Mouse (Mus musculus) T-helper 2 cell (primary cell): ENCODE measurements around the gene Surf2.

Experiments used
- in situ Hi-C: fragments of 300-600 bp; cut with MboI, MseI; formaldehyde crosslinking; loops from one replicate; pipeline ENCODE4 v1.15.1; 2025; ENCODE audit warnings: high pct_unique_total_duplicates

Surf2 gene

DNA sequence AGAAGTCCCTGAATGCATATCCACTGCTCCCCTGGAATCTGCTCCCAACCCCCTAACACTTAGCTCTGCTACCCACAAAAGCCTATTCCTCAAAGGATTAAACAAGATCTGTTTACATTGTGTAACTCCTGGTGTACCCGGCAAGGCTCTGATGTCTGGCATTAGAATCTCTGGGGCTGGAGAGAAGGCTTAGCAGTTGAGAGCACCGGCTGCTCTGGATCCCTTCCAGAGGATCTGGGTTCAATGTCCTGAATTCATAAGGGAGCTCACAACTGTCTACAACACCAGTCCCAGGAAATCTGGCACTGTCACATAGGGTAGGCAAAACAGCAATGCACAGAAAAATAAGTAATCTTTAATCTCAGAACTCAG is 41.3 kb downstream of the Surf2 start:
- in situ Hi-C loops = no loop called here

DNA sequence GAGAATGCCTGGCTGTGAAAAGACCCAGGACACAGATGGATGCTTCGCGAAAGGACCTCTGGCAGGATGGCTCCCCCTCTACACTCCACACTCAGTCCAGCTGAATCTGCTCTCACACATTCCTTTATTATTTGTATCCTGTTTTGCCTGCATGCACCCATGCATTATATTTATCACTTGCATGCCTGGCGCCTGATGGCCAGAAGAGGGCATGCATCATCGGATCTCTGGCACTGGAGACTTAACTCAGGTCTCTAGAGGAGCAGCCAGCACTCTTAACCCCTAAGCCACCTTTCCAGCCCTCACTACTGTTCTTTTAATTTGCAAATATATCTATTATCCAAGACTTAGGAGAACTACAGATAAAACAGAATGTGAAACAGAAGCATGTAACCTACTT is 44.6 kb downstream of the Surf2 start:
- in situ Hi-C loops = loop anchor here (5.0 kb wide), 1 partner anchor 47 kb away; the partner anchor contains the start of gene Cacfd1

DNA sequence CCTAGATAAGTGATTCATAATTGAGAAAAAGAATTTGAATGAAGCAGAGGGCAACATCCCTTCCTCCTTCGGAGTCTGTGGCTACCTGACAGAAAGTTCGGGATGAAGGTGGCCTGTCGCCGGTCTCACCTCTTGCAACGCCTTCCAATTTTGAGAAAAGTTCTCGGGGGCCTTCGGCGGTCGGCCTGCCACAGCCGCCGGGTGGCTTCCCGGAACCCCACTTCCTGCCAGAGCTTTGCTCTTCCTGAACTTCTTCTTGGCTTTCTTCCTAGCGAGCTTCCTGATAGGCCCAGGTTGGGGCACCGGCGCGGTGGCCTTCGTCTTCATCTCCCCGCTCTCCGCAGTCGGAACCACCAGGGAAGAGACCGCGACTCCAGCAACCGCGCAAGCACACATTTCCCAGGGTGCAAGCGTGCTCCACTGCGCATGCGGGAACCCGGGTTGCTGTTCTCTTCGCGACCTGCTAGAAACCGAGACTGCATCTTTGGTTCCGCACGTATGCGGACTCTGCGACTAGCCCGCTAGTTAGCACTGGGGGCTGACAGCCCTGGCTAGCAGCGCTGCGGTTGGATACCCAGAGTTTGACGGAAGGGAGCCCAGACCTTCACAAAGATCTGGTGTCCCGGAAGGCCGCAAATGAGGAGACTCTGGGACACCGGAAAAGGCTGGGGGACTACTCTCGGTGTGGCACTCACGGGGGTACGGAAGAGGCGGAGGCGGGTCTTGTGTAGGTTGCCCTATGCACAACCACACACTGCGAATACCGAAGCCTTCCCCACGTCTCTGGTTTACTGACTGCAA is 48.0 kb downstream of the Surf2 start, which contains the start of gene Rexo4:
Gene Rexo4, minus strand, starts transcription at position 464 of the 801 bp plus-strand sequence.
- in situ Hi-C loops = loop anchor here (5.0 kb wide), 1 partner anchor 43 kb away; the partner anchor contains the start of gene Cacfd1

DNA sequence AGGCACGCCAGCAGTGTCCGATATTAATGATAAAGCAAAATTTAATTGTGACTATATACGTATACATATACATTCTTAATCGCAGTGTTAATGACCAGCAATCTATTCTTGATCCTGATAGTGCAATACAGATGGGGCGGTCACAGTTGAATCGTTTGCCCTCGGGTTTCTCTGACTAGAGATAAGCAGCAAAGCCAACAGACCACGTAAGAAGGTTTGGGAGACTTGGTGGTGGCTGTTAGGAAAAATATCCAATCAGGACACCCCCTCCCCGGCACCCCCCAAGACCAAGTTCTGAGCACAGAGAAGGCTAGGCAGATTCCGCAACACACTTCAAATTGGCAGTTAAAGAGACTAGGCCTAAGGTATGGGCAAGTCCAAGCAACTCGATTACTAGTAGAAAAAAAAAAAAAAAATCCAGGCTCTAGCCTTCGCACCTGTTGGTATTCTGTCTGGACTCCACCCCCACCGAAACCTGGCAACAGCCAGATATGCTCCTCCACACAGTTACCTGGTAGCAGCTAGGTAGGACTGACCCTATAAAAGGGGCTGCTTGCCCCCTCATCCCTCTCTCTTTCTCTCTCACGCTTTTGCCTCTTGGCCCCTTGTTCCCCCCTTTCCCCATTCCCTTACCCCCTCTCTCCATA is 48.7 kb downstream of the Surf2 start:
- in situ Hi-C loops = loop anchor here (5.0 kb wide), 1 partner anchor 42 kb away; the partner anchor contains the start of gene Cacfd1

DNA sequence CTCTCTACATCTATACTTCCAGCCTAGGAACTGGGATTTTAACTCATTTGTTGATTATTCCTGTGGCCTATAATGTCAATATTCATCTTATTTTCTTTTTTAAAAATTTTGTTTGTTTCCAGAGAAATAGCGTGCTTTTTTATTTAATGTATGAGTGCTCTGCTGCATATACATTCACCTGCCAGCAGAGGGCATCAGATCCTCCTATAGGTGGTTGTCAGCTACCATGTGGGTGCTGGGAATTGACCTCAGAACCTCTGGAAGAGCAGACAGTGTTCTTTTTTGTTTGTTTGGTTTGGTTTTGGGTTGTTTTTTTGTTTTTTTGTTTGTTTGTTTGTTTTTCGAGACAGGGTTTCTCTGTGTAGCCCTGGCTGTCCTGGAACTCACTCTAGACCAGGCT is 51.1 kb downstream of the Surf2 start:
- in situ Hi-C loops = no loop called here
